ENCODE assay signal across 29 mouse cellular contexts in genomic region chr14:57395470-57395869, GRCm38 (mm10). TPM values are rescaled to one million over a fixed set of nuclear protein-coding genes. Genes with fewer than 3 reads are reported as not detected.
DNase-seq lines count a peak whose midpoint lies in the region; ATAC-seq and TF ChIP-seq lines count a peak whose summit lies in the region.
"Had no signal": no experiment of that assay in that cellular context is flagged by ENCODE, and none has a peak within 500 bp of the region (broad histone marks: within the 10 kb centered on the region; RNA-seq: fewer than 3 reads in every experiment).

No protein-coding gene starts in this region.

- H3K4me2 ChIP-seq in intestine, embryonic 16.5 days (ENCODE audit: low read depth, low read length) = no peak overlapping the region
- no peak overlapping the region for H3K4me2 ChIP-seq in intestine, embryonic 15.5 days (replicated peaks)
- H3K4me2 ChIP-seq in kidney, embryonic 16.5 days (replicated peaks; ENCODE audit: low read depth, low read length) = no peak overlapping the region
- H3K4me2 ChIP-seq: forebrain, embryonic 13.5 days; heart, embryonic 11.5 days; hindbrain, embryonic 13.5 days; limb, embryonic 15.5 days; liver, embryonic 13.5 days; midbrain, embryonic 15.5 days; neural tube, embryonic 15.5 days had no signal

- H3K36me3 ChIP-seq in intestine, embryonic 16.5 days (ENCODE audit: control insufficient read depth, insufficient read depth, low read length) = no peaks in the 10 kb centered on the region
- no peaks in the 10 kb centered on the region for H3K36me3 ChIP-seq in intestine, embryonic 15.5 days
- H3K36me3 ChIP-seq in kidney, embryonic 16.5 days (ENCODE audit: insufficient read depth, low read length) = no peaks in the 10 kb centered on the region
- H3K36me3 ChIP-seq: hindbrain, embryonic 13.5 days; limb, embryonic 10.5 days; limb, embryonic 15.5 days; liver, embryonic 13.5 days; midbrain, embryonic 10.5 days; midbrain, embryonic 15.5 days; neural tube, embryonic 15.5 days had no signal

- no peaks in the 10 kb centered on the region for H3K27me3 ChIP-seq in intestine, embryonic 16.5 days (replicated peaks; ENCODE audit: control insufficient read depth, insufficient read depth, low read length)
- H3K27me3 ChIP-seq in intestine, embryonic 15.5 days (replicated peaks) = no peaks in the 10 kb centered on the region
- H3K27me3 ChIP-seq in kidney, embryonic 16.5 days (ENCODE audit: insufficient read depth, low read length) = no peaks in the 10 kb centered on the region
- H3K27me3 ChIP-seq: limb, embryonic 15.5 days; liver, embryonic 13.5 days; midbrain, embryonic 15.5 days had no signal

- H3K27ac ChIP-seq in intestine, embryonic 16.5 days (ENCODE audit: low read length) = peak overlapping the region; percentile 10; the same call in 1 of the 2 replicates
- H3K27ac ChIP-seq in intestine, embryonic 15.5 days = no peak overlapping the region
- H3K27ac ChIP-seq in kidney, embryonic 16.5 days (ENCODE audit: low read length) = no peak overlapping the region
- no peak overlapping the region for H3K27ac ChIP-seq in gastrocnemius, adult 2 months
- H3K27ac ChIP-seq: forebrain, embryonic 13.5 days; hindbrain, embryonic 13.5 days; limb, embryonic 10.5 days; limb, embryonic 15.5 days; liver, embryonic 13.5 days; midbrain, embryonic 10.5 days; midbrain, embryonic 15.5 days; neural tube, embryonic 15.5 days had no signal

- no peak for ATAC-seq in intestine, embryonic 16.5 days
- no peak for ATAC-seq in intestine, embryonic 15.5 days
- ATAC-seq in kidney, embryonic 16.5 days (ENCODE audit: low FRiP score, low TSS enrichment) = no peak
- ATAC-seq: forebrain, embryonic 13.5 days; midbrain, embryonic 15.5 days; Patski had no signal

- TF ChIP-seq CTCF in gastrocnemius, adult 2 months (IDR thresholded peaks at IDR 0.05) = no peak

- peaks cover 5% of the 10 kb centered on the region; the same call in 1 of the 2 replicates for H3K4me1 ChIP-seq in intestine, embryonic 16.5 days (ENCODE audit: control insufficient read depth, insufficient read depth, low read length)
- H3K4me1 ChIP-seq in intestine, embryonic 15.5 days (replicated peaks) = peaks cover 7% of the 10 kb centered on the region; the same call in 1 of the 2 replicates
- 0 out of 2 replicates have a peak, but pooled peaks cover 4% of the 10 kb centered on the region for H3K4me1 ChIP-seq in kidney, embryonic 16.5 days (ENCODE audit: insufficient read depth, low read length)

- H3K9me3 ChIP-seq in intestine, embryonic 16.5 days (ENCODE audit: control insufficient read depth, low read length) = no peaks in the 10 kb centered on the region
- no peaks in the 10 kb centered on the region for H3K9me3 ChIP-seq in intestine, embryonic 15.5 days
- H3K9me3 ChIP-seq in kidney, embryonic 16.5 days (ENCODE audit: low read length) = no peaks in the 10 kb centered on the region
- H3K9me3 ChIP-seq: forebrain, embryonic 13.5 days; hindbrain, embryonic 13.5 days; limb, embryonic 10.5 days; limb, embryonic 15.5 days; liver, embryonic 13.5 days; midbrain, embryonic 10.5 days; midbrain, embryonic 15.5 days; neural tube, embryonic 15.5 days had no signal

- no peak overlapping the region for H3K4me3 ChIP-seq in intestine, embryonic 16.5 days (ENCODE audit: low read length)
- H3K4me3 ChIP-seq in intestine, embryonic 15.5 days (replicated peaks) = no peak overlapping the region
- H3K4me3 ChIP-seq in kidney, embryonic 16.5 days (ENCODE audit: low read length) = no peak overlapping the region
- no peak overlapping the region for H3K4me3 ChIP-seq in gastrocnemius, adult 2 months
- H3K4me3 ChIP-seq: forebrain, embryonic 13.5 days; hindbrain, embryonic 13.5 days; limb, embryonic 10.5 days; limb, embryonic 15.5 days; liver, embryonic 13.5 days; midbrain, embryonic 10.5 days; midbrain, embryonic 15.5 days; neural tube, embryonic 15.5 days had no signal

- H3K9ac ChIP-seq in intestine, embryonic 16.5 days (ENCODE audit: low read depth, low read length) = no peak overlapping the region
- no peak overlapping the region for H3K9ac ChIP-seq in intestine, embryonic 15.5 days
- 0 out of 2 replicates have a peak overlapping the region, but pooled peaks have one; percentile 6 for H3K9ac ChIP-seq in kidney, embryonic 16.5 days (replicated peaks; ENCODE audit: low read length)
- H3K9ac ChIP-seq: forebrain, embryonic 13.5 days; hindbrain, embryonic 13.5 days; limb, embryonic 15.5 days; liver, embryonic 13.5 days; midbrain, embryonic 15.5 days; neural tube, embryonic 15.5 days had no signal

- 69% methylated on average over 2 of the region's 2 CpGs for WGBS in intestine, embryonic 16.5 days
- 61% methylated on average over 2 of the region's 2 CpGs for WGBS in intestine, embryonic 15.5 days
- 70% methylated on average over 2 of the region's 2 CpGs for WGBS in kidney, embryonic 16.5 days
- WGBS in large intestine, adult 2 months = 33% methylated on average over 2 of the region's 2 CpGs

- peak; percentile 49 for DNase-seq in ZHBTc4 (ENCODE audit: low read depth, low spot score)
- DNase-seq in large intestine, adult 2 months (ENCODE audit: low read depth, low spot score) = peak; percentile 66
- DNase-seq in gastrocnemius, adult 2 months = no peak
- DNase-seq in thymus, adult 18-20 months = no peak
- DNase-seq: adrenal gland, postnatal 25 days; cerebellum, adult 2 months; cerebellum, postnatal 25 days; gastrocnemius, postnatal 14 days; heart, adult 18-20 months; heart, postnatal 4 days; liver, embryonic 13.5 days; lung, adult 2 months; lung, postnatal 10 days; retina, postnatal 1 day; right cerebral cortex, postnatal 14 days; spleen, adult 18-20 months; thymus, postnatal 4 days had no signal

- intact Hi-C loops in gastrocnemius, adult 2 months (cut with DNase I) = no loop called here

RNA-seq across cellular contexts. Expression of gene Cryl1, which starts 2.9 kb away (rescaled TPM):
- polyA plus RNA-seq in intestine, embryonic 16.5 days (2015; fragmentation: Nextera tagmentation; extraction: Ambion mirVana) = 139 and 156 TPM in 2 replicates
- 91.6 and 103 TPM in 2 replicates for polyA plus RNA-seq in intestine, embryonic 15.5 days (2015; fragmentation: Nextera tagmentation; extraction: Ambion mirVana)
- polyA plus RNA-seq in kidney, embryonic 16.5 days (2015; fragmentation: Nextera tagmentation; extraction: Ambion mirVana) = 41.4 and 49.7 TPM in 2 replicates
- 143 and 185 TPM in 2 replicates for polyA plus RNA-seq in large intestine, adult 2 months (2012; rRNA removed)
- 1 to 10 TPM; 4.7 to 5.5 TPM for total RNA-seq in gastrocnemius, adult 2 months (2021)

RNA-seq across cellular contexts. Expression of gene Ift88, which starts 28.4 kb away (rescaled TPM):
- polyA plus RNA-seq in intestine, embryonic 16.5 days (2015; fragmentation: Nextera tagmentation; extraction: Ambion mirVana) = 7.2 and 7.5 TPM in 2 replicates
- 9.4 and 11.9 TPM in 2 replicates for polyA plus RNA-seq in intestine, embryonic 15.5 days (2015; fragmentation: Nextera tagmentation; extraction: Ambion mirVana)
- polyA plus RNA-seq in kidney, embryonic 16.5 days (2015; fragmentation: Nextera tagmentation; extraction: Ambion mirVana) = 12.0 and 15.3 TPM in 2 replicates
- 1.7 and 3.1 TPM in 2 replicates for polyA plus RNA-seq in large intestine, adult 2 months (2012; rRNA removed)
- 1 to 10 TPM; 4.0 to 4.8 TPM for total RNA-seq in gastrocnemius, adult 2 months (2021)

Comparison
In these comparisons a context has a peak if more than half of its experiments do, and no peak if none do; other contexts are left out.
1. DNase-seq: peak in ZHBTc4 (single experiment) and large intestine, adult 2 months (single experiment); none in gastrocnemius, adult 2 months (single experiment) and thymus, adult 18-20 months (0 of 2).